Mouse (Mus musculus) hindbrain, embryonic 10.5 days (tissue): Measurements from ENCODE around the gene Vmn1r50. TPM values are rescaled to one million over a fixed set of nuclear protein-coding genes. Genes with fewer than 3 reads are reported as not detected.
"Not testable (repeated sequence)": the region's sequence is repeated elsewhere in the genome, so short reads cannot be mapped to it uniquely, and the experiment has no call there.

Experiments
- DNase-seq: peaks from one replicate; pipeline ENCODE4 v3.0.0-alpha.2; 2017; ENCODE audit warnings: low spot score
- H3K27ac ChIP-seq: fragments of 300-500 bp; sonication (generic); 2 replicates; pipeline ENCODE4 v1.5.1; 2016; ENCODE audit warnings: mild to moderate bottlenecking, moderate library complexity
- H3K27me3 ChIP-seq: fragments of 300-500 bp; sonication (generic); 2 replicates; pipeline ENCODE4 v1.6.1; 2016; ENCODE audit warnings: mild to moderate bottlenecking; ENCODE audit not compliant: poor library complexity, insufficient read depth, severe bottlenecking
- H3K36me3 ChIP-seq: fragments of 300-500 bp; sonication (generic); 2 replicates; pipeline ENCODE4 v1.6.1; 2016; ENCODE audit warnings: mild to moderate bottlenecking, moderate library complexity
- H3K4me1 ChIP-seq: fragments of 300-500 bp; sonication (generic); replicated peaks from 2 replicates; pipeline ENCODE4 v1.6.1; 2016; ENCODE audit warnings: mild to moderate bottlenecking
- H3K4me3 ChIP-seq: fragments of 300-500 bp; sonication (generic); 2 replicates; pipeline ENCODE4 v1.5.1; 2016; ENCODE audit warnings: mild to moderate bottlenecking, moderate library complexity
- H3K9me3 ChIP-seq: fragments of 300-500 bp; sonication (generic); 2 replicates; pipeline ENCODE4 v1.6.1; 2016; ENCODE audit warnings: mild to moderate bottlenecking, moderate library complexity
- WGBS: fragments of 180-500 bp; shearing (Covaris S2); methylation state at CpG from one replicate; pipeline ENCODE4 v1.1.7; 2016; 5-methylcytosine and 5-hydroxymethylcytosine counted together
- polyA plus RNA-seq: library from polyadenylated mRNA; unstranded; fragments of >200 nt; fragmentation: Nextera tagmentation; extraction: Ambion mirVana; gene quantifications from 2 replicates; pipeline ENCODE4 v1.2.1, GENCODE M21; 2016

Vmn1r50 gene
- not detected in 2 replicates for polyA plus RNA-seq

GRCm38 (mm10) chr6:90101130-90101529 is at the start of gene Vmn1r50:
TSS of gene Vmn1r50 (plus strand) at chr6:90101430.
- no peaks in the 10 kb centered on the region for H3K36me3 ChIP-seq
- no peak within 1 kb of the TSS for H3K27ac ChIP-seq
- no peak within 1 kb of the TSS for H3K4me3 ChIP-seq
- 60% methylated on average over 2 of the region's 2 CpGs for WGBS
- peaks cover 21% of the 10 kb centered on the region; the same call in 1 of the 2 replicates for H3K9me3 ChIP-seq
- no peaks in the 10 kb centered on the region for H3K27me3 ChIP-seq
- DNase-seq = no peak
- no peaks in the 10 kb centered on the region for H3K4me1 ChIP-seq

DNA sequence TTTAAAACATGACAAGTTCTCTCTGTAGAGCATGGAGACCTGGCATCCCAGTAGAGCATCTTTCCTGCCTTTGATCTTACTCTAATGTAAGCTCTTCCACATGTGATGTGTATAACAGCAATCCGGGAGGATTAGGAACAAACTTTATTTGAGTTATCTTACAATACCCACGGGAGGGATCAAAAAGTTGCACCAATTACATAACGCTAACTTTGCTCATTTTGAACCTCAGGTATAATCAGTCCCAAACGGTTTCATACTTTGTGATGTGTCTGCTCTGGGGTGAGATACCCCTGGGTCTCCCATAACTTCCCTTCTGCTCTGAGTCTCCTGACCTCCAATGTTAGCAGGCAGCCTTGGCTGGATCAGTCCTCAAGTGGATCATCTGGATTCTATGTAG is 22.8 kb upstream of the Vmn1r50 start, which contains the start of gene Vmn1r49:
Vmn1r49 (minus strand) TSS at position 101 of the 400 bp plus-strand sequence.
- Histone ChIP-seq H3K9me3 (peaks cover 32% of the 10 kb centered on the region), H3K36me3 (no peaks in the 10 kb centered on the region), H3K27ac (no peak within 1 kb of the TSS), H3K4me3 (no peak within 1 kb of the TSS), H3K4me1 (no peaks in the 10 kb centered on the region), H3K27me3 (no peaks in the 10 kb centered on the region)
- WGBS = 81% methylated on average over 4 of the region's 4 CpGs
- DNase-seq = no peak

- no peak overlapping the region for H3K4me3 ChIP-seq
- no peak for DNase-seq
- H3K27me3 ChIP-seq = no peaks in the 10 kb centered on the region
- H3K9me3 ChIP-seq = peaks cover 20% of the 10 kb centered on the region; the same call in 1 of the 2 replicates
- WGBS = 88% methylated on average over 2 of the region's 2 CpGs
- no peak overlapping the region for H3K27ac ChIP-seq
- no peaks in the 10 kb centered on the region for H3K36me3 ChIP-seq
- no peaks in the 10 kb centered on the region for H3K4me1 ChIP-seq
These were observed 664 bp upstream of the Vmn1r50 start for GRCm38 (mm10) chr6:90100566-90100965.

DNA sequence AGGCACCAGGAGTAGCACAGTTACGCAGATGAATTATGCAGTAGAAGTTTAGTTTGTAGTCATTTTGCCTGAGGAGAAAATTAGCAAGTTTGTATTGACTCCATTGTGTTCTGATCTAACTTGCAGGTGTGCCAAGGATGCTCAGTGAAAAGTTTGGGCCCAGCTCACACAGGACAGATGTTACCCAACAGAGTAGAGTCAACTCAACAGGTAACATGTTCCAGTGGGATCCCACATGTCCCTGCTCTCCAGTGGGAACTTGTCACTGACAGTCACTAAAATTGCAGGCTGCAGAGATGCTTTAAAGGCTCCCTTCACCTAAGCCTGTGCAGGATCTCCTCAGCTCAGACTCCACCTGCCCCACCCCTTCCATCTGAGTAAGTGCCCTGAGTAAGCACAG is 21.1 kb downstream of the Vmn1r50 start, which contains the start of gene Vmn1r51:
Vmn1r51 (plus strand) TSS at position 301 of the 400 bp plus-strand sequence.
- not testable (repeated sequence) for H3K27ac ChIP-seq, H3K27me3 ChIP-seq, H3K36me3 ChIP-seq, H3K4me3 ChIP-seq, DNase-seq, H3K4me1 ChIP-seq
- H3K9me3 ChIP-seq = peaks cover 24% of the 10 kb centered on the region
- WGBS = 92% methylated on average over 1 of the region's 1 CpGs

Other genes with a start within 250 kb of the Vmn1r50 start
- gene Vmn1r42, start 225.0 kb upstream of the Vmn1r50 start, polyA plus RNA-seq = not detected in 2 replicates
- not detected in 2 replicates for gene Vmn1r43, start 225.0 kb upstream of the Vmn1r50 start, polyA plus RNA-seq
- gene Vmn1r44, start 217.8 kb upstream of the Vmn1r50 start, polyA plus RNA-seq = not detected in 2 replicates
- gene Vmn1r45, start 160.8 kb upstream of the Vmn1r50 start, polyA plus RNA-seq = not detected in 2 replicates
- gene Vmn1r46, start 132.1 kb upstream of the Vmn1r50 start, polyA plus RNA-seq = not detected in 2 replicates
- not detected in 2 replicates for gene Vmn1r47, start 85.3 kb upstream of the Vmn1r50 start, polyA plus RNA-seq
- not detected in 2 replicates for gene Vmn1r48, start 64.6 kb upstream of the Vmn1r50 start, polyA plus RNA-seq
- not detected in 2 replicates for gene Vmn1r49, start 22.9 kb upstream of the Vmn1r50 start, polyA plus RNA-seq
- not detected in 2 replicates for gene Vmn1r51, start 21.2 kb downstream of the Vmn1r50 start, polyA plus RNA-seq
- not detected in 2 replicates for gene Vmn1r52, start 73.4 kb downstream of the Vmn1r50 start, polyA plus RNA-seq
- gene V1ra8, start 101.4 kb downstream of the Vmn1r50 start, polyA plus RNA-seq = not detected in 2 replicates
- not detected in 2 replicates for gene Vmn1r53, start 123.0 kb downstream of the Vmn1r50 start, polyA plus RNA-seq
- not detected in 2 replicates for gene Vmn1r54, start 144.9 kb downstream of the Vmn1r50 start, polyA plus RNA-seq
- not detected in 2 replicates for gene BC048671, start 199.8 kb downstream of the Vmn1r50 start, polyA plus RNA-seq
- gene Chst13, start 223.8 kb downstream of the Vmn1r50 start, polyA plus RNA-seq = not detected in 2 replicates
- gene Uroc1, start 231.9 kb downstream of the Vmn1r50 start, polyA plus RNA-seq = not detected in 2 replicates